Mouse (Mus musculus) embryonic facial prominence, embryonic 14.5 days (tissue): ENCODE results near the gene Tnfrsf22. TPM values are rescaled to one million over a fixed set of nuclear protein-coding genes. Genes with fewer than 3 reads are reported as not detected.

Source experiments
- ATAC-seq: fragments of 200-750 bp; cut with Nextera tagmentation; 2 replicates; pipeline ENCODE4 v1.8.0; 2017; ENCODE audit warnings: low read depth, moderate number of reproducible peaks, moderate TSS enrichment
- DNase-seq: peaks from one replicate; pipeline ENCODE4 v3.0.0-alpha.2; 2015; ENCODE audit warnings: low spot score
- H3K27ac ChIP-seq: fragments of 300-500 bp; sonication (generic); replicated peaks from 2 replicates; pipeline ENCODE4 v1.5.1; 2014; ENCODE audit warnings: low read depth, mild to moderate bottlenecking, low read length, moderate library complexity
- H3K27me3 ChIP-seq: fragments of 300-500 bp; sonication (generic); replicated peaks from 2 replicates; pipeline ENCODE4 v1.6.1; 2014; ENCODE audit warnings: low read length; ENCODE audit not compliant: control insufficient read depth, insufficient read depth
- H3K36me3 ChIP-seq: fragments of 300-500 bp; sonication (generic); 2 replicates; pipeline ENCODE4 v1.6.1; 2014; ENCODE audit warnings: low read length, mixed read lengths; ENCODE audit not compliant: control insufficient read depth, insufficient read depth
- H3K4me1 ChIP-seq: fragments of 300-500 bp; sonication (generic); 2 replicates; pipeline ENCODE4 v1.6.1; 2014; ENCODE audit warnings: antibody characterized with exemption, low read length; ENCODE audit not compliant: control insufficient read depth, insufficient read depth
- H3K4me2 ChIP-seq: fragments of 300-500 bp; sonication (generic); 2 replicates; pipeline ENCODE4 v1.6.1; 2014; ENCODE audit warnings: low read depth, mild to moderate bottlenecking, low read length, moderate library complexity, mixed read lengths
- H3K4me3 ChIP-seq: fragments of 300-500 bp; sonication (generic); 2 replicates; pipeline ENCODE4 v1.5.1; 2014; ENCODE audit warnings: low read depth, mild to moderate bottlenecking, low read length
- H3K9ac ChIP-seq: fragments of 300-500 bp; sonication (generic); 2 replicates; pipeline ENCODE4 v1.6.1; 2014; ENCODE audit warnings: low read depth, mild to moderate bottlenecking, low read length, moderate library complexity, mixed read lengths
- H3K9me3 ChIP-seq: fragments of 300-500 bp; sonication (generic); 2 replicates; pipeline ENCODE4 v1.6.1; 2016; ENCODE audit warnings: low read length; ENCODE audit not compliant: control insufficient read depth
- WGBS: fragments of 180-500 bp; shearing (Covaris S2); extraction: QIAGEN DNeasy Blood & Tissue Kit; methylation state at CpG from one replicate; pipeline ENCODE4 v1.1.7; 2014; 5-methylcytosine and 5-hydroxymethylcytosine counted together
- polyA plus RNA-seq: library from polyadenylated mRNA; unstranded; fragments of >200 nt; fragmentation: Nextera tagmentation; extraction: Ambion mirVana; gene quantifications from 2 replicates; pipeline ENCODE4 v1.2.1, GENCODE M21; 2014

Gene Tnfrsf22
- polyA plus RNA-seq, 1 experiment from 2014 or later, result 9.1 TPM

GRCm38 (mm10) chr7:143626178-143626577, 23.3 kb downstream of the Tnfrsf22 start:
- H3K4me3 ChIP-seq, result no peak overlapping the region
- H3K4me1 ChIP-seq, result no peaks in the 10 kb centered on the region
- WGBS, result 58% methylated on average over 2 of the region's 2 CpGs
- no peaks in the 10 kb centered on the region for H3K27me3 ChIP-seq
- no peak overlapping the region for H3K9ac ChIP-seq
- H3K9me3 ChIP-seq, result no peaks in the 10 kb centered on the region
- no peak overlapping the region for H3K27ac ChIP-seq
- H3K4me2 ChIP-seq, result no peak overlapping the region
- ATAC-seq (no peak), DNase-seq (no peak)
- H3K36me3 ChIP-seq, result no peaks in the 10 kb centered on the region

GRCm38 (mm10) chr7:143625151-143625550, 24.3 kb downstream of the Tnfrsf22 start:
- no peaks in the 10 kb centered on the region for H3K9me3 ChIP-seq
- H3K4me3 ChIP-seq, result no peak overlapping the region
- H3K4me1 ChIP-seq, result no peaks in the 10 kb centered on the region
- no peaks in the 10 kb centered on the region for H3K36me3 ChIP-seq
- no peak overlapping the region for H3K27ac ChIP-seq
- 69% methylated on average over 5 of the region's 5 CpGs for WGBS
- H3K27me3 ChIP-seq, result no peaks in the 10 kb centered on the region
- no peak for ATAC-seq
- no peak for DNase-seq
- no peak overlapping the region for H3K4me2 ChIP-seq
- H3K9ac ChIP-seq, result no peak overlapping the region

GRCm38 (mm10) chr7:143624561-143624960, 24.9 kb downstream of the Tnfrsf22 start:
- no peak overlapping the region for H3K9ac ChIP-seq
- DNase-seq (no peak), ATAC-seq (no peak)
- no peaks in the 10 kb centered on the region for H3K9me3 ChIP-seq
- WGBS, result 81% methylated on average over 3 of the region's 3 CpGs
- no peaks in the 10 kb centered on the region for H3K27me3 ChIP-seq
- H3K36me3 ChIP-seq, result no peaks in the 10 kb centered on the region
- no peaks in the 10 kb centered on the region for H3K4me1 ChIP-seq
- H3K4me2 ChIP-seq, result no peak overlapping the region
- H3K4me3 ChIP-seq, result no peak overlapping the region
- no peak overlapping the region for H3K27ac ChIP-seq

- H3K27ac ChIP-seq, result no peak overlapping the region
- H3K36me3 ChIP-seq, result no peaks in the 10 kb centered on the region
- DNase-seq (no peak), ATAC-seq (no peak)
- H3K9ac ChIP-seq, result no peak overlapping the region
- no peaks in the 10 kb centered on the region for H3K4me1 ChIP-seq
- no peak overlapping the region for H3K4me2 ChIP-seq
- no peak overlapping the region for H3K4me3 ChIP-seq
- no peaks in the 10 kb centered on the region for H3K9me3 ChIP-seq
- WGBS, result 58% methylated on average over 1 of the region's 1 CpGs
- H3K27me3 ChIP-seq, result no peaks in the 10 kb centered on the region
Observed at GRCm38 (mm10) chr7:143620951-143621350, 28.5 kb downstream of the Tnfrsf22 start.

GRCm38 (mm10) chr7:143614404-143615135, 34.9 kb downstream of the Tnfrsf22 start:
- Histone ChIP-seq H3K9ac (no peak overlapping the region), H3K27ac (no peak overlapping the region), H3K36me3 (no peaks in the 10 kb centered on the region), H3K4me3 (no peak overlapping the region), H3K4me2 (no peak overlapping the region), H3K9me3 (no peaks in the 10 kb centered on the region), H3K4me1 (no peaks in the 10 kb centered on the region), H3K27me3 (no peaks in the 10 kb centered on the region)
- ATAC-seq (0 out of 2 replicates have a peak, but pooled peaks have one; percentile 12), DNase-seq (peak; percentile 43)
- WGBS, result 64% methylated on average over 9 of the region's 9 CpGs

GRCm38 (mm10) chr7:143612215-143612614, 37.2 kb downstream of the Tnfrsf22 start:
- Histone ChIP-seq H3K36me3 (no peaks in the 10 kb centered on the region), H3K4me3 (no peak overlapping the region), H3K27ac (no peak overlapping the region), H3K4me1 (no peaks in the 10 kb centered on the region), H3K9me3 (no peaks in the 10 kb centered on the region), H3K9ac (no peak overlapping the region), H3K27me3 (no peaks in the 10 kb centered on the region), H3K4me2 (no peak overlapping the region)
- 58% methylated on average over 3 of the region's 3 CpGs for WGBS
- no peak for ATAC-seq
- no peak for DNase-seq

- WGBS, result 87% methylated on average over 3 of the region's 3 CpGs
- ATAC-seq, result no peak
Observed at GRCm38 (mm10) chr7:143605321-143605720, 44.1 kb downstream of the Tnfrsf22 start.

GRCm38 (mm10) chr7:143604889-143605288, 44.6 kb downstream of the Tnfrsf22 start:
- H3K9me3 ChIP-seq, result no peaks in the 10 kb centered on the region; the same call in 1 of the 2 replicates
- ATAC-seq, result no peak
- no peaks in the 10 kb centered on the region for H3K36me3 ChIP-seq
- no peak overlapping the region for H3K9ac ChIP-seq
- no peak for DNase-seq
- no peak overlapping the region for H3K4me2 ChIP-seq
- H3K27ac ChIP-seq, result no peak overlapping the region
- H3K4me3 ChIP-seq, result no peak overlapping the region
- no peaks in the 10 kb centered on the region for H3K27me3 ChIP-seq
- 71% methylated on average over 2 of the region's 2 CpGs for WGBS
- H3K4me1 ChIP-seq, result no peaks in the 10 kb centered on the region

More at GRCm38 (mm10) chr7:143605321-143605720, 44.1 kb downstream of the Tnfrsf22 start:
- no peaks in the 10 kb centered on the region for H3K4me1 ChIP-seq
- no peak overlapping the region for H3K27ac ChIP-seq
- H3K4me2 ChIP-seq, result no peak overlapping the region
- no peaks in the 10 kb centered on the region for H3K36me3 ChIP-seq
- DNase-seq, result no peak
- no peaks in the 10 kb centered on the region for H3K27me3 ChIP-seq
- no peak overlapping the region for H3K9ac ChIP-seq
- no peak overlapping the region for H3K4me3 ChIP-seq
- H3K9me3 ChIP-seq, result no peaks in the 10 kb centered on the region; the same call in 1 of the 2 replicates

GRCm38 (mm10) chr7:143601705-143602104, 47.8 kb downstream of the Tnfrsf22 start:
- no peak for DNase-seq
- Histone ChIP-seq H3K27ac (no peak overlapping the region), H3K4me2 (no peak overlapping the region), H3K4me3 (no peak overlapping the region), H3K36me3 (no peaks in the 10 kb centered on the region), H3K9ac (no peak overlapping the region), H3K4me1 (peaks cover 8% of the 10 kb centered on the region), H3K27me3 (no peaks in the 10 kb centered on the region), H3K9me3 (no peaks in the 10 kb centered on the region; the same call in 1 of the 2 replicates)
- ATAC-seq, result no peak
- 65% methylated on average over 2 of the region's 2 CpGs for WGBS
